Mouse (Mus musculus): ENCODE measurements at regions not wholly inside any gene's neighbourhood (a gene's known extent, or its start where the extent isn't known, plus 50 kb on each side); places are given as distances from the start of the nearest gene placed in this dataset.

GRCm38 (mm10) chr10:111111020-111111419 lies 53.5 kb upstream of the Osbpl8 start:
- 90% methylated on average over 10 of the region's 10 CpGs for WGBS
- TF ChIP-seq POLR2A (IDR thresholded peaks at IDR 0.05; ENCODE audit: low read depth, low read length), result no peak
- H3K27me3 ChIP-seq (ENCODE audit: control insufficient read depth, insufficient read depth, low read length), result no peaks in the 10 kb centered on the region
- H3K4me3 ChIP-seq (ENCODE audit: extremely low read depth, insufficient read depth, insufficient read length), result no peak overlapping the region
- no peak for DNase-seq (ENCODE audit: low read depth in 1 of 2, low spot score in 2 of 2)
- H3K36me3 ChIP-seq (ENCODE audit: control insufficient read depth, insufficient read depth, low read length), result no peaks in the 10 kb centered on the region
- H3K4me1 ChIP-seq (ENCODE audit: control insufficient read depth, insufficient read depth, insufficient read length), result no peaks in the 10 kb centered on the region
- H3K27ac ChIP-seq (ENCODE audit: insufficient read depth, low read length), result no peak overlapping the region

GRCm38 (mm10) chr10:111108658-111109633 lies 55.6 kb upstream of the Osbpl8 start:
- Histone ChIP-seq H3K27ac (ENCODE audit: insufficient read depth, low read length) (no peak overlapping the region), H3K4me1 (ENCODE audit: control insufficient read depth, insufficient read depth, insufficient read length) (no peaks in the 10 kb centered on the region), H3K27me3 (ENCODE audit: control insufficient read depth, insufficient read depth, low read length) (no peaks in the 10 kb centered on the region), H3K36me3 (ENCODE audit: control insufficient read depth, insufficient read depth, low read length) (no peaks in the 10 kb centered on the region), H3K4me3 (ENCODE audit: extremely low read depth, insufficient read depth, insufficient read length) (peak overlapping the region; percentile 45)
- WGBS, result 41% methylated on average over 24 of the region's 24 CpGs
- DNase-seq (ENCODE audit: low read depth in 1 of 2, low spot score in 2 of 2), result peak in 1 of 2 experiments; percentile 47
- peak; percentile 29; the same call in 1 of the 2 replicates for TF ChIP-seq CTCF (IDR thresholded peaks at IDR 0.05; ENCODE audit: extremely low read depth, insufficient read depth, insufficient read length, insufficient replicate concordance)
- no peak for TF ChIP-seq POLR2A (IDR thresholded peaks at IDR 0.05; ENCODE audit: low read depth, low read length)

GRCm38 (mm10) chr10:111107852-111108251 lies 56.7 kb upstream of the Osbpl8 start:
- Histone ChIP-seq H3K27me3 (ENCODE audit: control insufficient read depth, insufficient read depth, low read length) (no peaks in the 10 kb centered on the region), H3K4me1 (ENCODE audit: control insufficient read depth, insufficient read depth, insufficient read length) (no peaks in the 10 kb centered on the region; the same call in 1 of the 2 replicates), H3K27ac (ENCODE audit: insufficient read depth, low read length) (no peak overlapping the region), H3K36me3 (ENCODE audit: control insufficient read depth, insufficient read depth, low read length) (no peaks in the 10 kb centered on the region), H3K4me3 (ENCODE audit: extremely low read depth, insufficient read depth, insufficient read length) (no peak overlapping the region)
- TF ChIP-seq POLR2A (IDR thresholded peaks at IDR 0.05; ENCODE audit: low read depth, low read length) (no peak), CTCF (IDR thresholded peaks at IDR 0.05; ENCODE audit: extremely low read depth, insufficient read depth, insufficient read length, insufficient replicate concordance) (no peak)
- DNase-seq (ENCODE audit: low read depth in 1 of 2, low spot score in 2 of 2), result no peak
- 58% methylated on average over 5 of the region's 5 CpGs for WGBS

GRCm38 (mm10) chr10:111107387-111107786 lies 57.2 kb upstream of the Osbpl8 start:
- Histone ChIP-seq H3K4me3 (ENCODE audit: extremely low read depth, insufficient read depth, insufficient read length) (no peak overlapping the region), H3K4me1 (ENCODE audit: control insufficient read depth, insufficient read depth, insufficient read length) (no peaks in the 10 kb centered on the region; the same call in 1 of the 2 replicates), H3K27me3 (ENCODE audit: control insufficient read depth, insufficient read depth, low read length) (no peaks in the 10 kb centered on the region), H3K27ac (ENCODE audit: insufficient read depth, low read length) (no peak overlapping the region), H3K36me3 (ENCODE audit: control insufficient read depth, insufficient read depth, low read length) (no peaks in the 10 kb centered on the region)
- 29% methylated on average over 7 of the region's 7 CpGs for WGBS
- TF ChIP-seq CTCF (IDR thresholded peaks at IDR 0.05; ENCODE audit: extremely low read depth, insufficient read depth, insufficient read length, insufficient replicate concordance) (peak; percentile 57; the same call in 1 of the 2 replicates), POLR2A (IDR thresholded peaks at IDR 0.05; ENCODE audit: low read depth, low read length) (no peak)
- peak; percentile 64 to 81 for DNase-seq (ENCODE audit: low read depth in 1 of 2, low spot score in 2 of 2)

GRCm38 (mm10) chr10:111106411-111106810 lies 58.1 kb upstream of the Osbpl8 start:
- 94% methylated on average over 5 of the region's 5 CpGs for WGBS
- Histone ChIP-seq H3K36me3 (ENCODE audit: control insufficient read depth, insufficient read depth, low read length) (no peaks in the 10 kb centered on the region), H3K27ac (ENCODE audit: insufficient read depth, low read length) (no peak overlapping the region), H3K27me3 (ENCODE audit: control insufficient read depth, insufficient read depth, low read length) (no peaks in the 10 kb centered on the region), H3K4me1 (ENCODE audit: control insufficient read depth, insufficient read depth, insufficient read length) (no peaks in the 10 kb centered on the region; the same call in 1 of the 2 replicates), H3K4me3 (ENCODE audit: extremely low read depth, insufficient read depth, insufficient read length) (no peak overlapping the region)
- TF ChIP-seq CTCF (IDR thresholded peaks at IDR 0.05; ENCODE audit: extremely low read depth, insufficient read depth, insufficient read length, insufficient replicate concordance) (no peak), POLR2A (IDR thresholded peaks at IDR 0.05; ENCODE audit: low read depth, low read length) (no peak)
- no peak for DNase-seq (ENCODE audit: low read depth in 1 of 2, low spot score in 2 of 2)

- no peak for TF ChIP-seq CTCF (IDR thresholded peaks at IDR 0.05; ENCODE audit: extremely low read depth, insufficient read depth, insufficient read length, insufficient replicate concordance)
- no peak for TF ChIP-seq POLR2A (IDR thresholded peaks at IDR 0.05; ENCODE audit: low read depth, low read length)
- no peaks in the 10 kb centered on the region for H3K36me3 ChIP-seq (ENCODE audit: control insufficient read depth, insufficient read depth, low read length)
- H3K27ac ChIP-seq (ENCODE audit: insufficient read depth, low read length), result no peak overlapping the region
- H3K4me1 ChIP-seq (ENCODE audit: control insufficient read depth, insufficient read depth, insufficient read length), result no peaks in the 10 kb centered on the region; the same call in 1 of the 2 replicates
- 80% methylated on average over 5 of the region's 5 CpGs for WGBS
- no peak for DNase-seq (ENCODE audit: low read depth in 1 of 2, low spot score in 2 of 2)
- H3K27me3 ChIP-seq (ENCODE audit: control insufficient read depth, insufficient read depth, low read length), result no peaks in the 10 kb centered on the region
- H3K4me3 ChIP-seq (ENCODE audit: extremely low read depth, insufficient read depth, insufficient read length), result no peak overlapping the region
Observed at GRCm38 (mm10) chr10:111105662-111106061, 58.9 kb upstream of the Osbpl8 start.

GRCm38 (mm10) chr10:111103512-111103911 lies 61.0 kb upstream of the Osbpl8 start:
- 61% methylated on average over 5 of the region's 5 CpGs for WGBS
- H3K27ac ChIP-seq (ENCODE audit: insufficient read depth, low read length), result no peak overlapping the region
- DNase-seq (ENCODE audit: low read depth in 1 of 2, low spot score in 2 of 2), result no peak
- TF ChIP-seq CTCF (IDR thresholded peaks at IDR 0.05; ENCODE audit: extremely low read depth, insufficient read depth, insufficient read length, insufficient replicate concordance), result no peak
- TF ChIP-seq POLR2A (IDR thresholded peaks at IDR 0.05; ENCODE audit: low read depth, low read length), result no peak
- H3K36me3 ChIP-seq (ENCODE audit: control insufficient read depth, insufficient read depth, low read length), result no peaks in the 10 kb centered on the region
- H3K4me1 ChIP-seq (ENCODE audit: control insufficient read depth, insufficient read depth, insufficient read length), result no peaks in the 10 kb centered on the region; the same call in 1 of the 2 replicates
- H3K27me3 ChIP-seq (ENCODE audit: control insufficient read depth, insufficient read depth, low read length), result no peaks in the 10 kb centered on the region
- H3K4me3 ChIP-seq (ENCODE audit: extremely low read depth, insufficient read depth, insufficient read length), result no peak overlapping the region
